Mouse (Mus musculus) liver, embryonic 14.5 days (tissue): ENCODE measurements around the gene Lrp8.

ENCODE experiments used
- CTCF ChIP-seq: IDR thresholded peaks from 2 replicates; pipeline ENCODE4 v1.5.1; 2016; ENCODE audit warnings: antibody characterized with exemption, low read depth, control low read depth
- EP300 ChIP-seq: IDR thresholded peaks from 2 replicates; pipeline ENCODE4 v1.6.1; 2016; ENCODE audit warnings: antibody characterized with exemption, low read depth

GRCm38 (mm10) chr4:107904252-107904651, 102.2 kb downstream of the Lrp8 start:
- TF ChIP-seq EP300, result no peak
- no peak for TF ChIP-seq CTCF
